Mouse (Mus musculus) MEL (cell line): ENCODE data around the gene Mamstr. TPM values are rescaled to one million over a fixed set of nuclear protein-coding genes. Genes with fewer than 3 reads are reported as not detected.

Experiments
- DNase-seq: peaks from one replicate; pipeline ENCODE4 v3.0.0; 2011; ENCODE audit warnings: low read depth, low spot score
- H3K27ac ChIP-seq: 2 replicates; pipeline ENCODE4 v1.5.1; 2012; ENCODE audit warnings: low read depth, mild to moderate bottlenecking, control low read depth, low read length, moderate library complexity; ENCODE audit not compliant: control insufficient read depth
- H3K27me3 ChIP-seq, 2 experiments: fragments of 150-350 bp in 1 of 2; sonication (generic) in 1 of 2; 2 replicates each; pipeline ENCODE4 v1.6.1; 2012; ENCODE audit warnings: low read length in 2 of 2, mild to moderate bottlenecking in 2 of 2, improper control_type of control experiment in 1 of 2, moderate library complexity in 1 of 2; ENCODE audit not compliant: insufficient read depth in 2 of 2, control insufficient read depth in 1 of 2
- H3K36me3 ChIP-seq, 2 experiments: 2 replicates each; pipeline ENCODE4 v1.6.1; 2012 to 2014; ENCODE audit warnings: low read length in 2 of 2, improper control_type of control experiment in 1 of 2, inconsistent platforms in 1 of 2, mild to moderate bottlenecking in 1 of 2; ENCODE audit not compliant: insufficient read depth in 2 of 2, control insufficient read depth in 1 of 2
- H3K4me1 ChIP-seq, 2 experiments: fragments of 150-350 bp in 1 of 2; sonication (generic) in 1 of 2; 2 replicates each; pipeline ENCODE4 v1.6.1; 2012; ENCODE audit warnings: low read length in 2 of 2, improper control_type of control experiment in 1 of 2, mild to moderate bottlenecking in 1 of 2; ENCODE audit not compliant: insufficient read depth in 2 of 2, control insufficient read depth in 1 of 2
- H3K4me3 ChIP-seq, 2 experiments: fragments of 150-350 bp in 1 of 2; sonication (generic) in 1 of 2; 2 replicates each; pipeline ENCODE4 v1.5.1; 2012; ENCODE audit warnings: low read depth in 2 of 2, low read length in 2 of 2, mild to moderate bottlenecking in 2 of 2, moderate library complexity in 2 of 2, control low read depth in 1 of 2, improper control_type of control experiment in 1 of 2; ENCODE audit not compliant: control insufficient read depth in 1 of 2, insufficient read depth in 1 of 2
- H3K79me2 ChIP-seq: 2 replicates; pipeline ENCODE4 v1.6.1; 2012; ENCODE audit warnings: mild to moderate bottlenecking, low read length, moderate library complexity; ENCODE audit not compliant: control insufficient read depth, poor library complexity, insufficient read depth
- H3K9ac ChIP-seq: 2 replicates; pipeline ENCODE4 v1.6.1; 2012; ENCODE audit warnings: low read depth, mild to moderate bottlenecking, control low read depth, low read length, moderate library complexity; ENCODE audit not compliant: control insufficient read depth, poor library complexity, severe bottlenecking
- H3K9me3 ChIP-seq: fragments of 150-350 bp; sonication (generic); replicated peaks from 2 replicates; pipeline ENCODE4 v1.6.1; 2012; ENCODE audit warnings: mild to moderate bottlenecking, low read length, improper control_type of control experiment, moderate library complexity; ENCODE audit not compliant: insufficient read depth
- BHLHE40 ChIP-seq: IDR thresholded peaks from 2 replicates; pipeline ENCODE4 v1.6.1; 2012; ENCODE audit warnings: low read depth, mild to moderate bottlenecking, inconsistent platforms, low read length, improper control_type of control experiment, borderline replicate concordance
- CHD1 ChIP-seq: IDR thresholded peaks from 2 replicates; pipeline ENCODE4 v1.6.1; 2012; ENCODE audit warnings: low read depth, mild to moderate bottlenecking, inconsistent platforms, low read length, improper control_type of control experiment
- E2F4 ChIP-seq: IDR thresholded peaks from 2 replicates; pipeline ENCODE4 v1.6.1; 2011; ENCODE audit warnings: low read depth, low read length, improper control_type of control experiment, borderline replicate concordance
- EP300 ChIP-seq, 2 experiments: IDR thresholded peaks; 2 replicates each; pipeline ENCODE4 v1.6.1; 2011; ENCODE audit warnings: improper control_type of control experiment in 2 of 2, low read length in 2 of 2, low read depth in 1 of 2, mild to moderate bottlenecking in 1 of 2
- ETS1 ChIP-seq: IDR thresholded peaks from 2 replicates; pipeline ENCODE4 v1.6.1; 2012; ENCODE audit warnings: low read depth, mild to moderate bottlenecking, inconsistent platforms, low read length, improper control_type of control experiment, moderate library complexity
- GABPA ChIP-seq: IDR thresholded peaks from 2 replicates; pipeline ENCODE4 v1.6.1; 2012; ENCODE audit warnings: low read depth, mild to moderate bottlenecking, inconsistent platforms, low read length, improper control_type of control experiment, moderate library complexity
- GATA1 ChIP-seq: IDR thresholded peaks from 2 replicates; pipeline ENCODE4 v1.6.1; 2011; ENCODE audit warnings: low read depth, low read length, improper control_type of control experiment
- HCFC1 ChIP-seq: IDR thresholded peaks from 2 replicates; pipeline ENCODE4 v1.6.1; 2012; ENCODE audit warnings: low read depth, mild to moderate bottlenecking, inconsistent platforms, low read length, improper control_type of control experiment, moderate library complexity
- JUND ChIP-seq: IDR thresholded peaks from 2 replicates; pipeline ENCODE4 v1.6.1; 2011; ENCODE audit warnings: low read depth, mild to moderate bottlenecking, improper control_type of control experiment, low read length
- KAT2A ChIP-seq: conservative IDR thresholded peaks from 2 replicates; pipeline ENCODE4 v1.6.1; 2012; ENCODE audit warnings: low read depth, low read length, improper control_type of control experiment, inconsistent platforms
- MXI1 ChIP-seq: IDR thresholded peaks from 2 replicates; pipeline ENCODE4 v1.6.1; 2011; ENCODE audit warnings: mild to moderate bottlenecking, low read depth, low read length, improper control_type of control experiment
- POLR2A ChIP-seq, 2 experiments: IDR thresholded peaks; 2 replicates each; pipeline ENCODE4 v1.6.1; 2011 to 2012; ENCODE audit warnings: low read length in 2 of 2, mild to moderate bottlenecking in 2 of 2, control low read depth in 1 of 2, improper control_type of control experiment in 1 of 2, low read depth in 1 of 2, moderate library complexity in 1 of 2; ENCODE audit not compliant: control insufficient read depth in 1 of 2, insufficient read depth in 1 of 2, poor library complexity in 1 of 2
- POLR2AphosphoS2 ChIP-seq: IDR thresholded peaks from 2 replicates; pipeline ENCODE4 v1.6.1; 2011; ENCODE audit warnings: low read length, improper control_type of control experiment
- RAD21 ChIP-seq: IDR thresholded peaks from 2 replicates; pipeline ENCODE4 v1.6.1; 2011; ENCODE audit warnings: mild to moderate bottlenecking, low read depth, low read length, improper control_type of control experiment
- SMC3 ChIP-seq: IDR thresholded peaks from 2 replicates; pipeline ENCODE4 v1.6.1; 2011; ENCODE audit warnings: low read depth, low read length, improper control_type of control experiment
- TAL1 ChIP-seq: IDR thresholded peaks from 2 replicates; pipeline ENCODE4 v1.6.1; 2012; ENCODE audit warnings: mild to moderate bottlenecking, inconsistent platforms, low read length, moderate library complexity, mixed read lengths
- TCF12 ChIP-seq: IDR thresholded peaks from 2 replicates; pipeline ENCODE4 v1.6.1; 2014; ENCODE audit warnings: low read depth, mild to moderate bottlenecking, inconsistent platforms, low read length, improper control_type of control experiment, moderate library complexity
- UBTF ChIP-seq: IDR thresholded peaks from 2 replicates; pipeline ENCODE4 v1.6.1; 2012; ENCODE audit warnings: low read depth, mild to moderate bottlenecking, inconsistent platforms, low read length, improper control_type of control experiment, moderate library complexity, borderline replicate concordance; ENCODE audit not compliant: insufficient read depth
- USF2 ChIP-seq, 2 experiments: IDR thresholded peaks; 2 replicates each; pipeline ENCODE4 v1.6.1; 2011 to 2012; ENCODE audit warnings: improper control_type of control experiment in 2 of 2, low read length in 2 of 2, borderline replicate concordance in 1 of 2, inconsistent platforms in 1 of 2, low read depth in 1 of 2, mild to moderate bottlenecking in 1 of 2; ENCODE audit not compliant: insufficient read depth in 1 of 2
- ZC3H11A ChIP-seq: IDR thresholded peaks from 2 replicates; pipeline ENCODE4 v1.6.1; 2012; ENCODE audit warnings: low read depth, mild to moderate bottlenecking, inconsistent platforms, low read length, improper control_type of control experiment
- ZKSCAN1 ChIP-seq: IDR thresholded peaks from 2 replicates; pipeline ENCODE4 v1.6.1; 2012; ENCODE audit warnings: low read depth, mild to moderate bottlenecking, inconsistent platforms, low read length, improper control_type of control experiment, moderate library complexity
- ZMIZ1 ChIP-seq: IDR thresholded peaks from 2 replicates; pipeline ENCODE4 v1.6.1; 2012; ENCODE audit warnings: low read depth, mild to moderate bottlenecking, inconsistent platforms, low read length, improper control_type of control experiment, moderate library complexity
- polyA plus RNA-seq, 2 experiments: library from polyadenylated mRNA; stranded (reverse) in 1 of 2; unstranded in 1 of 2; fragments of >175 nt in 1 of 2; fragments of >200 nt in 1 of 2; gene quantifications; 2 replicates each; pipeline versions ENCODE4 v1.2.1 to v1.2.4; 2012; ENCODE audit warnings: low replicate concordance in 2 of 2, low read depth in 1 of 2; ENCODE audit not compliant: insufficient read length in 2 of 2, insufficient read depth in 1 of 2, missing spikeins in 1 of 2
- total RNA-seq: library from RNA; depleted of rRNA; stranded (reverse); fragments of 300-350 nt; gene quantifications from 2 replicates; pipeline ENCODE4 v1.2.3, GENCODE M21; 2012

Gene Mamstr
- total and polyA plus RNA-seq, 3 experiments, result not detected

DNA sequence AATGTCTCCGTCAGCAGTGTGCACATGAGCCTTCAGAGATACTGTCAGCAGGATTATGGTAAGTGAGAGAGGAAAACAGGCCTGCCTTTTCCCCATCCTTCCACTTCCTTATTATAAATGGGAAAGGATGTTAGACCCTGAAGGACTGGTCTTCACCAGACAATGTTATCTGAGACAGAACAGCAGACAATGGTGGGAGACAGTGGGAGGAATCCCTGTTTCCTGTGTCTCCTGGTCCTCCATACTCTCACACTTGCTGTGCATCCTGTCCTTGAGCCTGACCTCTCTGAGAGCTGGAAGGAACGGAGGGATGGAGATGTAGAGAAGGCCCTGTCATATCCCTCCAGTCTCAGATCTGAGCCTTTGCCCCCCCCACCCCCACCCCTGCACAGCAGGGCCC, 52.6 kb downstream of the Mamstr start:
- Histone ChIP-seq H3K9ac (no peak overlapping the region), H3K79me2 (no peaks in the 10 kb centered on the region), H3K36me3 (no peaks in the 10 kb centered on the region), H3K4me1 (no peaks in the 10 kb centered on the region; a peak in 1 of 4 replicates), H3K4me3 (no peak overlapping the region), H3K27ac (no peak overlapping the region), H3K27me3 (peaks cover 1 to 5% of the 10 kb centered on the region in 2 experiments; a peak in 2 of 4 replicates), H3K9me3 (no peaks in the 10 kb centered on the region)
- TF ChIP-seq SMC3 (no peak), RAD21 (no peak), ZKSCAN1 (no peak), TAL1 (no peak), EP300 (IDR thresholded peaks at IDR 0.05; ENCODE audit: low read depth in 1 of 2, low read length in 2 of 2) (no peak), POLR2A (IDR thresholded peaks at IDR 0.05; ENCODE audit: control insufficient read depth in 1 of 2, insufficient read depth in 1 of 2, low read depth in 1 of 2, low read length in 2 of 2, poor library complexity in 1 of 2) (no peak), ZC3H11A (no peak), MXI1 (no peak), KAT2A (no peak), USF2 (IDR thresholded peaks at IDR 0.05; ENCODE audit: borderline replicate concordance in 1 of 2, insufficient read depth in 1 of 2, low read depth in 1 of 2, low read length in 2 of 2) (no peak), GABPA (no peak), ZMIZ1 (no peak), POLR2AphosphoS2 (no peak), E2F4 (no peak), JUND (no peak), TCF12 (no peak), UBTF (no peak), GATA1 (no peak), BHLHE40 (no peak)
- no peak for DNase-seq

DNA sequence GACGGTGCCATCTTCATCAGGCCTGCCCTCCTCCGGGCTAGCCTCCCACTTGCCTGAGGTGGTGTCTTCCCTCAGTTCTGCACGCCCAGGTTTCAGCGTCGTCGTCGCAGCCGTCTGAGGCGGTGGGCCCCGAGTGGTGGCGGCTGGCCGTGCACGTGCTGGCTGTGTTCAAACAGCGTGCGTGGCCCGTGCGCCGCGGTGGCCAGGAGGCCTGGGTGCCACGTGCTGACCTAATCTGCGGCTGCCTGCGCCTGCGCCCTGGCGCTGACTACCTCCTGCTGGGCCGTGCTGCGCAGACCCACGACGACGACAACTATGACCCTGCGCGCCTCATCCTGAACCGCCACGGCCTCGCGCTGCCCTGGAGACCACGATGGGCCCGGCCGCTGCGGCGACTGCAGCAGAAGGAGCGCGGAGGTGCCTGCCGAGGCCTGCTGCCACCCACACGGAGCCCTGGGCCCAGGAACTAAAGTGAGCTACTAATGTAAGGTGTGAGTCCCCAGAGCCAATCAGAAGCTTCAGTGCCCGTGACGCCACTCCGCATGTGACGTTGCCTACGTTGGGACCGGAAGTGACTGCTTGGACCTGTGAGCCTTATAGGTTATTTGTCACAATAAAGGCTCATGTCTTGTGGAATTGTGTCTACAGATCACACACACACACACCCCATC, 54.3 kb downstream of the Mamstr start, which contains the start of gene Sec1:
Gene Sec1 (minus strand): TSS at position 482 of the 671 bp plus-strand sequence.
- no peak within 1 kb of the TSS for H3K4me3 ChIP-seq
- no peak within 1 kb of the TSS for H3K27ac ChIP-seq
- no peaks in the 10 kb centered on the region for H3K9me3 ChIP-seq
- no peaks in the 10 kb centered on the region; a peak in 1 of 4 replicates for H3K4me1 ChIP-seq
- no peak for DNase-seq
- no peak for TF ChIP-seq ETS1
- no peak for TF ChIP-seq CHD1
- no peak for TF ChIP-seq USF2 (IDR thresholded peaks at IDR 0.05; ENCODE audit: borderline replicate concordance in 1 of 2, insufficient read depth in 1 of 2, low read depth in 1 of 2, low read length in 2 of 2)
- no peak for TF ChIP-seq BHLHE40
- TF ChIP-seq HCFC1, result no peak
- no peak for TF ChIP-seq JUND
- no peaks in the 10 kb centered on the region for H3K79me2 ChIP-seq
- peaks cover 1 to 6% of the 10 kb centered on the region in 2 experiments; a peak in 3 of 4 replicates for H3K27me3 ChIP-seq
- H3K36me3 ChIP-seq, result no peaks in the 10 kb centered on the region
- no peak within 1 kb of the TSS for H3K9ac ChIP-seq
